Comparison of ENCODE assay signal across 8 mouse cellular contexts in genomic region chr9:107570016-107570415, GRCm38 (mm10). TPM values are rescaled to one million over a fixed set of nuclear protein-coding genes. Genes with fewer than 3 reads are reported as not detected.
A peak's percentile ranks its signal among the peaks of the same experiment; 100 is the strongest.
DNase-seq lines count a peak whose midpoint lies in the region; ATAC-seq lines count a peak whose summit lies in the region.

No protein-coding gene starts in this region.

- H3K4me2 ChIP-seq in lung, embryonic 16.5 days (ENCODE audit: low read depth, low read length): peak overlapping the region; percentile 71
- peak overlapping the region; percentile 81 for H3K4me2 ChIP-seq in forebrain, embryonic 11.5 days (ENCODE audit: low read depth, low read length, severe bottlenecking)
- peak overlapping the region; percentile 69 for H3K4me2 ChIP-seq in neural tube, embryonic 15.5 days

- H3K4me1 ChIP-seq in lung, embryonic 16.5 days (replicated peaks; ENCODE audit: control insufficient read depth, insufficient read depth, low read length): peaks cover 36% of the 10 kb centered on the region
- H3K4me1 ChIP-seq in forebrain, embryonic 11.5 days (replicated peaks; ENCODE audit: control insufficient read depth, insufficient read depth, low read length): peaks cover 23% of the 10 kb centered on the region
- peaks cover 59% of the 10 kb centered on the region for H3K4me1 ChIP-seq in limb, embryonic 10.5 days
- H3K4me1 ChIP-seq in neural tube, embryonic 15.5 days: peaks cover 47% of the 10 kb centered on the region

- DNase-seq in lung, postnatal 10 days: no peak
- DNase-seq in forebrain, embryonic 11.5 days (ENCODE audit: low spot score): no peak
- DNase-seq in limb, embryonic 10.5 days (ENCODE audit: low spot score): no peak
- no peak for DNase-seq in left cerebral cortex, postnatal 25 days (ENCODE audit: low spot score in 2 of 2)
- no peak for DNase-seq in cerebellum, postnatal 10 days
- DNase-seq in urinary bladder, postnatal 10 days (ENCODE audit: low spot score): no peak

- H3K27me3 ChIP-seq in lung, embryonic 16.5 days (ENCODE audit: control insufficient read depth, insufficient read depth, low read depth, low read length): no peaks in the 10 kb centered on the region
- no peaks in the 10 kb centered on the region for H3K27me3 ChIP-seq in forebrain, embryonic 11.5 days (ENCODE audit: control insufficient read depth, insufficient read depth, low read length)
- H3K27me3 ChIP-seq in limb, embryonic 10.5 days (ENCODE audit: low read depth, poor library complexity, severe bottlenecking): no peaks in the 10 kb centered on the region
- H3K27me3 ChIP-seq in neural tube, embryonic 15.5 days (replicated peaks): no peaks in the 10 kb centered on the region

- H3K9me3 ChIP-seq in lung, embryonic 16.5 days (ENCODE audit: control insufficient read depth, low read length): no peaks in the 10 kb centered on the region
- H3K9me3 ChIP-seq in forebrain, embryonic 11.5 days (ENCODE audit: control insufficient read depth, low read length): no peaks in the 10 kb centered on the region; the same call in 1 of the 2 replicates
- H3K9me3 ChIP-seq in limb, embryonic 10.5 days (replicated peaks): no peaks in the 10 kb centered on the region
- H3K9me3 ChIP-seq in neural tube, embryonic 15.5 days (replicated peaks): no peaks in the 10 kb centered on the region

- WGBS in lung, embryonic 16.5 days: 20% methylated on average over 13 of the region's 13 CpGs
- 51% methylated on average over 13 of the region's 13 CpGs for WGBS in forebrain, embryonic 11.5 days
- WGBS in limb, embryonic 10.5 days: 64% methylated on average over 13 of the region's 13 CpGs
- WGBS in neural tube, embryonic 15.5 days: 47% methylated on average over 13 of the region's 13 CpGs

- peaks cover 18% of the 10 kb centered on the region for H3K36me3 ChIP-seq in lung, embryonic 16.5 days (ENCODE audit: control insufficient read depth, insufficient read depth, low read length)
- H3K36me3 ChIP-seq in forebrain, embryonic 11.5 days (ENCODE audit: control insufficient read depth, insufficient read depth, low read length): peaks cover 25% of the 10 kb centered on the region
- peaks cover 63% of the 10 kb centered on the region for H3K36me3 ChIP-seq in limb, embryonic 10.5 days
- H3K36me3 ChIP-seq in neural tube, embryonic 15.5 days: peaks cover 41% of the 10 kb centered on the region

- intact Hi-C loops in left cerebral cortex, postnatal 25 days (cut with DNase I): no loop called here

- peak overlapping the region; percentile 81 for H3K9ac ChIP-seq in lung, embryonic 16.5 days (ENCODE audit: low read length)
- H3K9ac ChIP-seq in forebrain, embryonic 11.5 days (ENCODE audit: low read length): peak overlapping the region; percentile 94
- H3K9ac ChIP-seq in neural tube, embryonic 15.5 days (replicated peaks): peak overlapping the region; percentile 86

- peak overlapping the region; percentile 66 for H3K4me3 ChIP-seq in lung, embryonic 16.5 days (ENCODE audit: low read length)
- peak overlapping the region; percentile 79 for H3K4me3 ChIP-seq in forebrain, embryonic 11.5 days (ENCODE audit: low read depth, low read length)
- peak overlapping the region; percentile 83 for H3K4me3 ChIP-seq in limb, embryonic 10.5 days
- H3K4me3 ChIP-seq in neural tube, embryonic 15.5 days (replicated peaks): peak overlapping the region; percentile 85

- peak overlapping the region; percentile 95 for H3K27ac ChIP-seq in lung, embryonic 16.5 days (ENCODE audit: low read length)
- no peak overlapping the region for H3K27ac ChIP-seq in forebrain, embryonic 11.5 days (ENCODE audit: low read depth, low read length)
- H3K27ac ChIP-seq in limb, embryonic 10.5 days: peak overlapping the region; percentile 96
- H3K27ac ChIP-seq in neural tube, embryonic 15.5 days (replicated peaks): peak overlapping the region; percentile 91; the same call in 1 of the 2 replicates

- ATAC-seq in lung, embryonic 16.5 days (ENCODE audit: low read depth): no peak
- no peak for ATAC-seq in forebrain, embryonic 11.5 days (replicated peaks; ENCODE audit: low FRiP score)
- ATAC-seq in neural tube, embryonic 15.5 days (ENCODE audit: low FRiP score): no peak

RNA-seq across cellular contexts. Expression of gene Hyal2, which starts 2.3 kb away (rescaled TPM):
- polyA plus RNA-seq in lung, embryonic 16.5 days (2015; fragmentation: Nextera tagmentation; extraction: Ambion mirVana): 101 and 102 TPM in 2 replicates
- polyA plus RNA-seq in forebrain, embryonic 11.5 days (2014; fragmentation: Nextera tagmentation; extraction: Ambion mirVana): 129 and 139 TPM in 2 replicates
- polyA plus RNA-seq in limb, embryonic 10.5 days (2016; fragmentation: Nextera tagmentation; extraction: Ambion mirVana): 160 and 168 TPM in 2 replicates
- 56.0 and 57.3 TPM in 2 replicates for polyA plus RNA-seq in neural tube, embryonic 15.5 days (2015; fragmentation: Nextera tagmentation; extraction: Ambion mirVana)
- total RNA-seq in left cerebral cortex, postnatal 25 days (2021): 10 to 100 TPM in 1 of 2 experiments, 1 to 10 TPM in 1; 9.3 to 10.1 TPM

RNA-seq across cellular contexts. Expression of gene Hyal1, which starts 6.7 kb away (rescaled TPM):
- 10.1 and 13.8 TPM in 2 replicates for polyA plus RNA-seq in lung, embryonic 16.5 days (2015; fragmentation: Nextera tagmentation; extraction: Ambion mirVana)
- 6.0 and 6.2 TPM in 2 replicates for polyA plus RNA-seq in forebrain, embryonic 11.5 days (2014; fragmentation: Nextera tagmentation; extraction: Ambion mirVana)
- 7.9 and 10.2 TPM in 2 replicates for polyA plus RNA-seq in limb, embryonic 10.5 days (2016; fragmentation: Nextera tagmentation; extraction: Ambion mirVana)
- 8.5 and 11.0 TPM in 2 replicates for polyA plus RNA-seq in neural tube, embryonic 15.5 days (2015; fragmentation: Nextera tagmentation; extraction: Ambion mirVana)
- total RNA-seq in left cerebral cortex, postnatal 25 days (2021): 1 to 10 TPM; 5.0 to 7.4 TPM

RNA-seq across cellular contexts. Expression of gene Tusc2, which starts 7.0 kb away (rescaled TPM):
- polyA plus RNA-seq in lung, embryonic 16.5 days (2015; fragmentation: Nextera tagmentation; extraction: Ambion mirVana): 35.6 and 41.6 TPM in 2 replicates
- polyA plus RNA-seq in forebrain, embryonic 11.5 days (2014; fragmentation: Nextera tagmentation; extraction: Ambion mirVana): 81.9 and 93.0 TPM in 2 replicates
- polyA plus RNA-seq in limb, embryonic 10.5 days (2016; fragmentation: Nextera tagmentation; extraction: Ambion mirVana): 60.4 and 62.5 TPM in 2 replicates
- 112 and 125 TPM in 2 replicates for polyA plus RNA-seq in neural tube, embryonic 15.5 days (2015; fragmentation: Nextera tagmentation; extraction: Ambion mirVana)
- total RNA-seq in left cerebral cortex, postnatal 25 days (2021): 10 to 100 TPM; 86.5 to 94.7 TPM

RNA-seq across cellular contexts. Expression of gene Naa80, which starts 8.7 kb away (rescaled TPM):
- polyA plus RNA-seq in lung, embryonic 16.5 days (2015; fragmentation: Nextera tagmentation; extraction: Ambion mirVana): 22.3 and 23.0 TPM in 2 replicates
- polyA plus RNA-seq in forebrain, embryonic 11.5 days (2014; fragmentation: Nextera tagmentation; extraction: Ambion mirVana): 11.3 and 15.2 TPM in 2 replicates
- polyA plus RNA-seq in limb, embryonic 10.5 days (2016; fragmentation: Nextera tagmentation; extraction: Ambion mirVana): 20.1 and 22.5 TPM in 2 replicates
- 16.9 and 19.7 TPM in 2 replicates for polyA plus RNA-seq in neural tube, embryonic 15.5 days (2015; fragmentation: Nextera tagmentation; extraction: Ambion mirVana)
- 10 to 100 TPM; 10.8 to 11.3 TPM for total RNA-seq in left cerebral cortex, postnatal 25 days (2021)

RNA-seq across cellular contexts. Expression of gene Hyal3, which starts 10.6 kb away (rescaled TPM):
- 0.97 and 1.6 TPM in 2 replicates for polyA plus RNA-seq in lung, embryonic 16.5 days (2015; fragmentation: Nextera tagmentation; extraction: Ambion mirVana)
- polyA plus RNA-seq in forebrain, embryonic 11.5 days (2014; fragmentation: Nextera tagmentation; extraction: Ambion mirVana): 0.39 TPM in 1 of 2 replicates, not detected in the other
- polyA plus RNA-seq in limb, embryonic 10.5 days (2016; fragmentation: Nextera tagmentation; extraction: Ambion mirVana): 0.56 and 0.82 TPM in 2 replicates
- polyA plus RNA-seq in neural tube, embryonic 15.5 days (2015; fragmentation: Nextera tagmentation; extraction: Ambion mirVana): 2.0 and 2.2 TPM in 2 replicates
- 1 to 10 TPM in 1 of 2 experiments, under 1 TPM in 1; 0.96 to 1.1 TPM for total RNA-seq in left cerebral cortex, postnatal 25 days (2021)
